Mouse (Mus musculus) liver, adult 2 months (tissue): ENCODE results near the gene Trpv2. TPM values are rescaled to one million over a fixed set of nuclear protein-coding genes. Genes with fewer than 3 reads are reported as not detected.
A peak's percentile ranks its signal among the peaks of the same experiment; 100 is the strongest.

Experiments
- DNase-seq: peaks from one replicate; pipeline ENCODE4 v3.0.0-alpha.2; 2011; ENCODE audit warnings: low read depth, low spot score; ENCODE audit errors: extremely low read depth
- H3K27ac ChIP-seq: fragments of 200-500 bp; replicated peaks from 2 replicates; pipeline ENCODE4 v1.5.1; 2012; ENCODE audit warnings: low read depth, mild to moderate bottlenecking, control low read depth, inconsistent platforms, low read length; ENCODE audit not compliant: insufficient read depth
- H3K27me3 ChIP-seq: fragments of 200-500 bp; 2 replicates; pipeline ENCODE4 v1.6.1; 2012; ENCODE audit warnings: mild to moderate bottlenecking, moderate library complexity, low read length, inconsistent platforms; ENCODE audit not compliant: control insufficient read depth, insufficient read depth
- H3K36me3 ChIP-seq: fragments of 200-500 bp; 2 replicates; pipeline ENCODE4 v1.6.1; 2012; ENCODE audit warnings: low read length, inconsistent platforms; ENCODE audit not compliant: control insufficient read depth, insufficient read depth
- H3K4me1 ChIP-seq: fragments of 200-500 bp; 2 replicates; pipeline ENCODE4 v1.6.1; 2011; ENCODE audit warnings: low read length; ENCODE audit not compliant: control insufficient read depth, insufficient read depth
- H3K4me3 ChIP-seq: fragments of 200-500 bp; 2 replicates; pipeline ENCODE4 v1.5.1; 2011; ENCODE audit warnings: low read depth, mild to moderate bottlenecking, control low read depth, low read length, moderate library complexity; ENCODE audit not compliant: insufficient read depth
- H3K79me2 ChIP-seq: fragments of 200-500 bp; 2 replicates; pipeline ENCODE4 v1.6.1; 2012; ENCODE audit warnings: inconsistent platforms, mild to moderate bottlenecking, low read length, moderate library complexity; ENCODE audit not compliant: control insufficient read depth, insufficient read depth
- H3K9ac ChIP-seq: fragments of 200-500 bp; 2 replicates; pipeline ENCODE4 v1.6.1; 2012; ENCODE audit warnings: low read depth, mild to moderate bottlenecking, control low read depth, inconsistent platforms, low read length
- CTCF ChIP-seq: fragments of 200-500 bp; IDR thresholded peaks from 2 replicates; pipeline ENCODE4 v1.5.1; 2011; ENCODE audit warnings: low read depth, low read length, control low read depth
- POLR2A ChIP-seq: fragments of 200-500 bp; IDR thresholded peaks from 2 replicates; pipeline ENCODE4 v1.6.1; 2011; ENCODE audit warnings: low read length, control low read depth; ENCODE audit not compliant: insufficient read depth; ENCODE audit errors: extremely low read depth
- WGBS: fragments of 180-500 bp; shearing (Covaris S2); methylation state at CpG from one replicate; pipeline ENCODE4 v1.1.7; 2018; 5-methylcytosine and 5-hydroxymethylcytosine counted together
- polyA plus RNA-seq: library from polyadenylated mRNA; depleted of rRNA; stranded (reverse); fragments of >200 nt; gene quantifications from 2 replicates; pipeline ENCODE4 v1.2.3, GENCODE M21; 2012
- total RNA-seq: library from RNA; depleted of rRNA; stranded (reverse); fragments of >200 nt; gene quantifications from 2 replicates; pipeline ENCODE4 v1.2.3, GENCODE M21; 2014

Trpv2 gene
- total and polyA plus RNA-seq, 2 experiments: 0.83 to 1.7 TPM

GRCm38 (mm10) chr11:62575297-62575658 is 992 bp downstream of the Trpv2 start:
- Histone ChIP-seq H3K4me1 (no peaks in the 10 kb centered on the region), H3K36me3 (no peaks in the 10 kb centered on the region), H3K27me3 (no peaks in the 10 kb centered on the region), H3K79me2 (no peaks in the 10 kb centered on the region), H3K9ac (no peak overlapping the region), H3K27ac (no peak overlapping the region), H3K4me3 (peak overlapping the region; percentile 57; the same call in 1 of the 2 replicates)
- DNase-seq: peak; percentile 45
- under 1% methylated on average over 9 of the region's 9 CpGs for WGBS
- TF ChIP-seq CTCF (peak; percentile 94), POLR2A (no peak)

DNA sequence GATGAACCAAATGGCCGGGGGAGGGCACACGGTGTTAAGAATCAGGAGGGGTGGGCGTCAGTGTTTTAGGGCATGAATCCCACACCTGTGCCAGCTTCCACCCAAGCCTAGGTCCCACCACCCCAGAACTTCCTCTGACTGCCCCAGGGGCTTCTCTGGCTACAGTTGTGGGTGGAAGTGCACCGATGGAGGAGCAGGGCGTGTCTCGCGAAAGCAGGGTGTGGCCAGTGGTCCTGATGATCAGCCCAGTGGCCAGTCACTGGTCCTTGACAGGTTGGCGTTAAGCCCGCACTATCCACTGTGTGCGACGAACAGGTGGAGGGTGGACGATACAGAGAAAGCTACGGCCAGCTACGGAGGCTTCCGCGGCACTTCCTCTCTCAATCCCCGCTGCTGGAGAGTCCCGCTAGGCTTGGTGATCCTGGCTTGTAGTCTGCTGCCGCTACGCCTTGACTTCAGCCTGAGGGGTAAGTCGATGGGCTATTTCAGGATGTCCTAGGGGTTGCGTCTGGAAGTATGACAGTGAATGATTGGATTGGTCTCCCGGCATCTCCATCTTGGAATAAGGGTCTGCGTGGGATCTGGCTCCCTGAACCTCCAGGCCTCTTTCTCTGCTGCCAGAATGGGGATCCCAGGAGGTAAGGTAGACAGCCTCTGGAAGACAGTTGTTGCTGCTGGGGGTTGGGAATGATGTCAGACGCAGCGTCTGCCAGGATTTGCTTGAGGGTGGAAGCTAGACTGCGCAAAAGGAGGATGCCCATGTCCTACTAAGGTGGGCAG is 1.6 kb downstream of the Trpv2 start:
- H3K27me3 ChIP-seq: no peaks in the 10 kb centered on the region
- no peaks in the 10 kb centered on the region for H3K79me2 ChIP-seq
- peak overlapping the region; percentile 52 for H3K9ac ChIP-seq
- H3K36me3 ChIP-seq: no peaks in the 10 kb centered on the region
- no peak for DNase-seq
- peak overlapping the region; percentile 1; the same call in 1 of the 2 replicates for H3K27ac ChIP-seq
- H3K4me3 ChIP-seq: peak overlapping the region; percentile 57
- TF ChIP-seq POLR2A (no peak), CTCF (no peak)
- 19% methylated on average over 27 of the region's 27 CpGs for WGBS
- no peaks in the 10 kb centered on the region for H3K4me1 ChIP-seq

- Histone ChIP-seq H3K36me3 (no peaks in the 10 kb centered on the region), H3K27me3 (no peaks in the 10 kb centered on the region), H3K9ac (peak overlapping the region; percentile 47; the same call in 1 of the 2 replicates), H3K4me1 (no peaks in the 10 kb centered on the region), H3K79me2 (no peaks in the 10 kb centered on the region), H3K27ac (0 out of 2 replicates have a peak overlapping the region, but pooled peaks have one; percentile 13), H3K4me3 (no peak overlapping the region)
- DNase-seq: peak; percentile 29
- TF ChIP-seq CTCF: no peak
- no peak for TF ChIP-seq POLR2A
- 63% methylated on average over 16 of the region's 16 CpGs for WGBS
Observed at GRCm38 (mm10) chr11:62576530-62577152, 2.4 kb downstream of the Trpv2 start.

DNA sequence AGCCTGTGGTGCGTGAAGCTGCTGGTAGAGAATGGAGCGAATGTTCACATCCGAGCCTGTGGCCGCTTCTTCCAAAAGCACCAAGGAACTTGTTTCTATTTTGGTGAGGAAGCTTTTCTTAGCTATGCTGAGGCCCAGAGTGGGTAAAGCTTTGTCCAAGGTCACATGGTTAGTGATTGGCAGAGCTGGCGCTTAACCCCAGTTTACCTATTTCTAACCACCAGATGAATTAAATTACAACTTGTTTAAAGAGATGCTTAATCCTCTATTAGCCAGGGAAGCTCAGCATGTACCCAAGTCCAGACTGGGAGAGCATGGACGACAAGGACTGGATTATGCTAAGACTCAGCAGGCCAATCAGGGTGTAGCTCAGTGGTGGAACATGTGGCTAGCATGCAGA is 8.7 kb downstream of the Trpv2 start:
- no peak overlapping the region for H3K27ac ChIP-seq
- no peaks in the 10 kb centered on the region for H3K79me2 ChIP-seq
- H3K9ac ChIP-seq: no peak overlapping the region
- DNase-seq: no peak
- no peaks in the 10 kb centered on the region for H3K4me1 ChIP-seq
- 84% methylated on average over 6 of the region's 6 CpGs for WGBS
- TF ChIP-seq CTCF (no peak), POLR2A (no peak)
- no peak overlapping the region for H3K4me3 ChIP-seq
- H3K36me3 ChIP-seq: no peaks in the 10 kb centered on the region
- H3K27me3 ChIP-seq: no peaks in the 10 kb centered on the region

GRCm38 (mm10) chr11:62584671-62585206 is 10.5 kb downstream of the Trpv2 start:
- no peaks in the 10 kb centered on the region for H3K36me3 ChIP-seq
- no peak for DNase-seq
- no peak overlapping the region for H3K27ac ChIP-seq
- H3K4me3 ChIP-seq: no peak overlapping the region
- no peaks in the 10 kb centered on the region for H3K27me3 ChIP-seq
- WGBS: 85% methylated on average over 9 of the region's 9 CpGs
- no peaks in the 10 kb centered on the region for H3K4me1 ChIP-seq
- no peaks in the 10 kb centered on the region for H3K79me2 ChIP-seq
- TF ChIP-seq POLR2A: no peak
- TF ChIP-seq CTCF: no peak
- H3K9ac ChIP-seq: no peak overlapping the region

GRCm38 (mm10) chr11:62587034-62587433 is 12.7 kb downstream of the Trpv2 start:
- TF ChIP-seq POLR2A (no peak), CTCF (no peak)
- Histone ChIP-seq H3K4me1 (peaks cover 2% of the 10 kb centered on the region; the same call in 1 of the 2 replicates), H3K27me3 (no peaks in the 10 kb centered on the region), H3K9ac (no peak overlapping the region), H3K27ac (no peak overlapping the region), H3K36me3 (no peaks in the 10 kb centered on the region), H3K79me2 (no peaks in the 10 kb centered on the region), H3K4me3 (no peak overlapping the region)
- DNase-seq: no peak
- WGBS: 85% methylated on average over 5 of the region's 5 CpGs
